Mouse (Mus musculus): ENCODE measurements around the gene Gm49601. TPM values are rescaled to one million over a fixed set of nuclear protein-coding genes. Genes with fewer than 3 reads are reported as not detected.
A peak's percentile ranks its signal among the peaks of the same experiment; 100 is the strongest.

Gm49601 gene
- polyA plus RNA-seq, 1 experiment from 2014 or later, result 9.9 TPM

- DNase-seq (no peak), ATAC-seq (ENCODE audit: low FRiP score, low TSS enrichment) (no peak)
- H3K27me3 ChIP-seq (ENCODE audit: control insufficient read depth, insufficient read depth, low read length), result peaks cover 3% of the 10 kb centered on the region; the same call in 1 of the 2 replicates
These were observed 18.0 kb downstream of the Gm49601 start for GRCm38 (mm10) chr16:18608226-18608625.

GRCm38 (mm10) chr16:18605705-18606104 lies 20.5 kb downstream of the Gm49601 start:
- Histone ChIP-seq H3K9ac (replicated peaks; ENCODE audit: low read length) (no peak overlapping the region), H3K4me2 (ENCODE audit: low read length) (no peak overlapping the region), H3K27ac (replicated peaks; ENCODE audit: low read depth, low read length) (no peak overlapping the region), H3K4me3 (replicated peaks; ENCODE audit: low read depth, low read length) (no peak overlapping the region), H3K36me3 (ENCODE audit: control insufficient read depth, insufficient read depth, low read length) (no peaks in the 10 kb centered on the region), H3K27me3 (ENCODE audit: control insufficient read depth, insufficient read depth, low read length) (peaks cover 3% of the 10 kb centered on the region; the same call in 1 of the 2 replicates), H3K9me3 (ENCODE audit: control insufficient read depth, low read length) (no peaks in the 10 kb centered on the region), H3K4me1 (ENCODE audit: control insufficient read depth, insufficient read depth, low read length) (no peaks in the 10 kb centered on the region)
- DNase-seq, result no peak
- WGBS, result 81% methylated on average over 5 of the region's 5 CpGs
- ATAC-seq (ENCODE audit: low FRiP score, low TSS enrichment), result no peak

More at GRCm38 (mm10) chr16:18608226-18608625, 18.0 kb downstream of the Gm49601 start:
- Histone ChIP-seq H3K9ac (replicated peaks; ENCODE audit: low read length) (no peak overlapping the region), H3K27ac (replicated peaks; ENCODE audit: low read depth, low read length) (no peak overlapping the region), H3K4me3 (replicated peaks; ENCODE audit: low read depth, low read length) (no peak overlapping the region), H3K4me1 (ENCODE audit: control insufficient read depth, insufficient read depth, low read length) (no peaks in the 10 kb centered on the region), H3K36me3 (ENCODE audit: control insufficient read depth, insufficient read depth, low read length) (no peaks in the 10 kb centered on the region), H3K4me2 (ENCODE audit: low read length) (no peak overlapping the region), H3K9me3 (ENCODE audit: control insufficient read depth, low read length) (no peaks in the 10 kb centered on the region)
- 5% methylated on average over 11 of the region's 11 CpGs for WGBS

GRCm38 (mm10) chr16:18604267-18604701 lies 21.9 kb downstream of the Gm49601 start:
- Histone ChIP-seq H3K4me1 (ENCODE audit: control insufficient read depth, insufficient read depth, low read length) (no peaks in the 10 kb centered on the region), H3K36me3 (ENCODE audit: control insufficient read depth, insufficient read depth, low read length) (no peaks in the 10 kb centered on the region), H3K27me3 (ENCODE audit: control insufficient read depth, insufficient read depth, low read length) (peaks cover 3% of the 10 kb centered on the region; the same call in 1 of the 2 replicates), H3K4me3 (replicated peaks; ENCODE audit: low read depth, low read length) (no peak overlapping the region), H3K27ac (replicated peaks; ENCODE audit: low read depth, low read length) (no peak overlapping the region), H3K9ac (replicated peaks; ENCODE audit: low read length) (no peak overlapping the region), H3K9me3 (ENCODE audit: control insufficient read depth, low read length) (no peaks in the 10 kb centered on the region), H3K4me2 (ENCODE audit: low read length) (no peak overlapping the region)
- no peak for DNase-seq
- 68% methylated on average over 8 of the region's 8 CpGs for WGBS
- ATAC-seq (ENCODE audit: low FRiP score, low TSS enrichment), result no peak

- DNase-seq, result no peak
- Histone ChIP-seq H3K4me2 (ENCODE audit: low read length) (no peak overlapping the region), H3K27ac (replicated peaks; ENCODE audit: low read depth, low read length) (no peak overlapping the region), H3K27me3 (ENCODE audit: control insufficient read depth, insufficient read depth, low read length) (no peaks in the 10 kb centered on the region), H3K4me3 (replicated peaks; ENCODE audit: low read depth, low read length) (no peak overlapping the region), H3K4me1 (ENCODE audit: control insufficient read depth, insufficient read depth, low read length) (no peaks in the 10 kb centered on the region), H3K36me3 (ENCODE audit: control insufficient read depth, insufficient read depth, low read length) (no peaks in the 10 kb centered on the region), H3K9ac (replicated peaks; ENCODE audit: low read length) (no peak overlapping the region), H3K9me3 (ENCODE audit: control insufficient read depth, low read length) (no peaks in the 10 kb centered on the region)
- ATAC-seq (ENCODE audit: low FRiP score, low TSS enrichment), result no peak
- 64% methylated on average over 7 of the region's 7 CpGs for WGBS
These were observed 24.8 kb downstream of the Gm49601 start for GRCm38 (mm10) chr16:18601447-18601846.

- Histone ChIP-seq H3K9me3 (ENCODE audit: control insufficient read depth, low read length) (no peaks in the 10 kb centered on the region), H3K9ac (replicated peaks; ENCODE audit: low read length) (no peak overlapping the region), H3K4me3 (replicated peaks; ENCODE audit: low read depth, low read length) (no peak overlapping the region), H3K4me2 (ENCODE audit: low read length) (no peak overlapping the region), H3K27ac (replicated peaks; ENCODE audit: low read depth, low read length) (no peak overlapping the region), H3K27me3 (ENCODE audit: control insufficient read depth, insufficient read depth, low read length) (0 out of 2 replicates have a peak, but pooled peaks cover 10% of the 10 kb centered on the region), H3K4me1 (ENCODE audit: control insufficient read depth, insufficient read depth, low read length) (no peaks in the 10 kb centered on the region), H3K36me3 (ENCODE audit: control insufficient read depth, insufficient read depth, low read length) (no peaks in the 10 kb centered on the region)
- no peak for DNase-seq
- no peak for ATAC-seq (ENCODE audit: low FRiP score, low TSS enrichment)
- WGBS, result 92% methylated on average over 3 of the region's 3 CpGs
These were observed 28.2 kb downstream of the Gm49601 start for GRCm38 (mm10) chr16:18598006-18598405.

GRCm38 (mm10) chr16:18596255-18596654 lies 30.0 kb downstream of the Gm49601 start:
- 32% methylated on average over 5 of the region's 5 CpGs for WGBS

GRCm38 (mm10) chr16:18593930-18594329 lies 32.3 kb downstream of the Gm49601 start:
- DNase-seq (no peak), ATAC-seq (ENCODE audit: low FRiP score, low TSS enrichment) (no peak)
- Histone ChIP-seq H3K36me3 (ENCODE audit: control insufficient read depth, insufficient read depth, low read length) (no peaks in the 10 kb centered on the region), H3K9ac (replicated peaks; ENCODE audit: low read length) (no peak overlapping the region), H3K27ac (replicated peaks; ENCODE audit: low read depth, low read length) (no peak overlapping the region), H3K27me3 (ENCODE audit: control insufficient read depth, insufficient read depth, low read length) (peaks cover 48% of the 10 kb centered on the region), H3K9me3 (ENCODE audit: control insufficient read depth, low read length) (no peaks in the 10 kb centered on the region), H3K4me3 (replicated peaks; ENCODE audit: low read depth, low read length) (no peak overlapping the region), H3K4me1 (ENCODE audit: control insufficient read depth, insufficient read depth, low read length) (peaks cover 6% of the 10 kb centered on the region; the same call in 1 of the 2 replicates), H3K4me2 (ENCODE audit: low read length) (no peak overlapping the region)
- WGBS, result 70% methylated on average over 2 of the region's 2 CpGs

More at GRCm38 (mm10) chr16:18596255-18596654, 30.0 kb downstream of the Gm49601 start:
- no peaks in the 10 kb centered on the region for H3K36me3 ChIP-seq (ENCODE audit: control insufficient read depth, insufficient read depth, low read length)
- H3K4me3 ChIP-seq (replicated peaks; ENCODE audit: low read depth, low read length), result no peak overlapping the region
- no peak overlapping the region for H3K4me2 ChIP-seq (ENCODE audit: low read length)
- no peak overlapping the region for H3K9ac ChIP-seq (replicated peaks; ENCODE audit: low read length)
- no peak overlapping the region for H3K27ac ChIP-seq (replicated peaks; ENCODE audit: low read depth, low read length)
- ATAC-seq (ENCODE audit: low FRiP score, low TSS enrichment) (no peak), DNase-seq (no peak)
- no peaks in the 10 kb centered on the region for H3K9me3 ChIP-seq (ENCODE audit: control insufficient read depth, low read length)
- H3K4me1 ChIP-seq (ENCODE audit: control insufficient read depth, insufficient read depth, low read length), result peaks cover 6% of the 10 kb centered on the region; the same call in 1 of the 2 replicates
- H3K27me3 ChIP-seq (ENCODE audit: control insufficient read depth, insufficient read depth, low read length), result peaks cover 25% of the 10 kb centered on the region

- peak overlapping the region; percentile 36 for H3K4me2 ChIP-seq (ENCODE audit: low read length)
- peak overlapping the region; percentile 13; the same call in 1 of the 2 replicates for H3K4me3 ChIP-seq (replicated peaks; ENCODE audit: low read depth, low read length)
- H3K4me1 ChIP-seq (ENCODE audit: control insufficient read depth, insufficient read depth, low read length), result peaks cover 9% of the 10 kb centered on the region; the same call in 1 of the 2 replicates
- ATAC-seq (ENCODE audit: low FRiP score, low TSS enrichment), result no peak
- peaks cover 70% of the 10 kb centered on the region for H3K27me3 ChIP-seq (ENCODE audit: control insufficient read depth, insufficient read depth, low read length)
- WGBS, result 1% methylated on average over 59 of the region's 59 CpGs
- no peak overlapping the region for H3K27ac ChIP-seq (replicated peaks; ENCODE audit: low read depth, low read length)
- no peak overlapping the region for H3K9ac ChIP-seq (replicated peaks; ENCODE audit: low read length)
- no peaks in the 10 kb centered on the region for H3K36me3 ChIP-seq (ENCODE audit: control insufficient read depth, insufficient read depth, low read length)
- peak; percentile 53 for DNase-seq
- no peaks in the 10 kb centered on the region for H3K9me3 ChIP-seq (ENCODE audit: control insufficient read depth, low read length)
These were observed 34.9 kb downstream of the Gm49601 start for GRCm38 (mm10) chr16:18591047-18592018.

Data from midbrain, embryonic 14.5 days (tissue).